Mouse (Mus musculus) liver, embryonic 15.5 days (tissue): Measurements from ENCODE around the gene Hmg20b. TPM values are rescaled to one million over a fixed set of nuclear protein-coding genes. Genes with fewer than 3 reads are reported as not detected.

Experiments
- ATAC-seq: fragments of 200-750 bp; cut with Nextera tagmentation; 2 replicates; pipeline ENCODE4 v1.8.0; 2017; ENCODE audit warnings: moderate number of reproducible peaks, mild to moderate bottlenecking, moderate library complexity; ENCODE audit not compliant: insufficient read depth
- H3K27ac ChIP-seq: fragments of 300-500 bp; sonication (generic); replicated peaks from 2 replicates; pipeline ENCODE4 v1.5.1; 2015; ENCODE audit warnings: mild to moderate bottlenecking, inconsistent platforms
- H3K27me3 ChIP-seq: fragments of 300-500 bp; sonication (generic); 2 replicates; pipeline ENCODE4 v1.6.1; 2015; ENCODE audit warnings: mild to moderate bottlenecking, inconsistent platforms
- H3K36me3 ChIP-seq: fragments of 300-500 bp; sonication (generic); replicated peaks from 2 replicates; pipeline ENCODE4 v1.6.1; 2015; ENCODE audit warnings: moderate library complexity, mild to moderate bottlenecking, inconsistent platforms
- H3K4me1 ChIP-seq: fragments of 300-500 bp; sonication (generic); replicated peaks from 2 replicates; pipeline ENCODE4 v1.6.1; 2015; ENCODE audit warnings: inconsistent platforms
- H3K4me2 ChIP-seq: fragments of 300-500 bp; sonication (generic); 2 replicates; pipeline ENCODE4 v1.6.1; 2015; ENCODE audit warnings: moderate library complexity, mild to moderate bottlenecking, inconsistent platforms
- H3K4me3 ChIP-seq: fragments of 300-500 bp; sonication (generic); replicated peaks from 2 replicates; pipeline ENCODE4 v1.5.1; 2015; ENCODE audit warnings: mild to moderate bottlenecking, inconsistent platforms
- H3K9ac ChIP-seq: fragments of 300-500 bp; sonication (generic); 2 replicates; pipeline ENCODE4 v1.6.1; 2015; ENCODE audit warnings: moderate library complexity, mild to moderate bottlenecking, inconsistent platforms
- H3K9me3 ChIP-seq: fragments of 300-500 bp; sonication (generic); replicated peaks from 2 replicates; pipeline ENCODE4 v1.6.1; 2016; ENCODE audit warnings: inconsistent platforms
- WGBS: fragments of 180-500 bp; shearing (Covaris S2); methylation state at CpG from one replicate; pipeline ENCODE4 v1.1.7; 2015; ENCODE audit warnings: mixed read lengths; ENCODE audit not compliant: insufficient replicate concordance; 5-methylcytosine and 5-hydroxymethylcytosine counted together
- polyA plus RNA-seq: library from polyadenylated mRNA; unstranded; fragments of >200 nt; fragmentation: Nextera tagmentation; extraction: Ambion mirVana; gene quantifications from 2 replicates; pipeline ENCODE4 v1.2.1, GENCODE M21; 2015

Gene Hmg20b
- polyA plus RNA-seq, 1 experiment from 2014 or later: 22.3 TPM

GRCm38 (mm10) chr10:81378553-81379182, 28.4 kb upstream of the Hmg20b start:
- WGBS: under 1% methylated on average over 46 of the region's 46 CpGs
- H3K4me1 ChIP-seq: peaks cover 80% of the 10 kb centered on the region
- peak; percentile 82 for ATAC-seq

GRCm38 (mm10) chr10:81377793-81378552, 27.7 kb upstream of the Hmg20b start, which contains the start of gene Fzr1:
Gene Fzr1, minus strand, starts transcription at chr10:81378516.
- H3K4me1 ChIP-seq: peaks cover 80% of the 10 kb centered on the region
- H3K4me3 ChIP-seq: peak within 1 kb of the TSS; percentile 76
- peak within 1 kb of the TSS; percentile 96 for H3K9ac ChIP-seq
- peak within 1 kb of the TSS; percentile 77 for H3K4me2 ChIP-seq
- no peaks in the 10 kb centered on the region for H3K27me3 ChIP-seq
- peaks cover 35% of the 10 kb centered on the region for H3K36me3 ChIP-seq
- no peaks in the 10 kb centered on the region for H3K9me3 ChIP-seq
- peak within 1 kb of the TSS; percentile 99 for H3K27ac ChIP-seq
- under 1% methylated on average over 56 of the region's 59 CpGs for WGBS
- ATAC-seq: no peak

More at GRCm38 (mm10) chr10:81378553-81379182, 28.4 kb upstream of the Hmg20b start:
- peak overlapping the region; percentile 99 for H3K27ac ChIP-seq
- H3K36me3 ChIP-seq: peaks cover 28% of the 10 kb centered on the region
- H3K4me3 ChIP-seq: peak overlapping the region; percentile 76
- no peaks in the 10 kb centered on the region for H3K27me3 ChIP-seq
- H3K9ac ChIP-seq: peak overlapping the region; percentile 68
- no peaks in the 10 kb centered on the region for H3K9me3 ChIP-seq
- peak overlapping the region; percentile 77 for H3K4me2 ChIP-seq

GRCm38 (mm10) chr10:81377362-81377664, 27.0 kb upstream of the Hmg20b start:
- Histone ChIP-seq H3K9me3 (no peaks in the 10 kb centered on the region), H3K27me3 (no peaks in the 10 kb centered on the region), H3K4me3 (peak overlapping the region; percentile 76), H3K4me1 (peaks cover 77% of the 10 kb centered on the region), H3K9ac (peak overlapping the region; percentile 96), H3K36me3 (peaks cover 41% of the 10 kb centered on the region), H3K4me2 (peak overlapping the region; percentile 74), H3K27ac (peak overlapping the region; percentile 88)
- no peak for ATAC-seq
- WGBS: 44% methylated on average over 2 of the region's 2 CpGs

- peak overlapping the region; percentile 88 for H3K27ac ChIP-seq
- H3K27me3 ChIP-seq: no peaks in the 10 kb centered on the region
- WGBS: 28% methylated on average over 6 of the region's 6 CpGs
- no peaks in the 10 kb centered on the region for H3K9me3 ChIP-seq
- peak; percentile 13; the same call in 1 of the 2 replicates for ATAC-seq
- H3K4me2 ChIP-seq: peak overlapping the region; percentile 74
- peak overlapping the region; percentile 96 for H3K9ac ChIP-seq
- peak overlapping the region; percentile 76 for H3K4me3 ChIP-seq
- H3K36me3 ChIP-seq: peaks cover 47% of the 10 kb centered on the region
- peaks cover 76% of the 10 kb centered on the region for H3K4me1 ChIP-seq
Observed at GRCm38 (mm10) chr10:81376561-81377361, 26.5 kb upstream of the Hmg20b start.

GRCm38 (mm10) chr10:81375322-81375721, 25.0 kb upstream of the Hmg20b start:
- no peaks in the 10 kb centered on the region for H3K27me3 ChIP-seq
- H3K4me1 ChIP-seq: peaks cover 62% of the 10 kb centered on the region
- H3K4me3 ChIP-seq: peak overlapping the region; percentile 76
- no peak for ATAC-seq
- peak overlapping the region; percentile 96; the same call in 1 of the 2 replicates for H3K9ac ChIP-seq
- 89% methylated on average over 10 of the region's 10 CpGs for WGBS
- H3K9me3 ChIP-seq: no peaks in the 10 kb centered on the region
- H3K27ac ChIP-seq: peak overlapping the region; percentile 88
- peak overlapping the region; percentile 74 for H3K4me2 ChIP-seq
- H3K36me3 ChIP-seq: peaks cover 61% of the 10 kb centered on the region

GRCm38 (mm10) chr10:81367207-81367495, 16.9 kb upstream of the Hmg20b start:
- Histone ChIP-seq H3K4me1 (peaks cover 69% of the 10 kb centered on the region), H3K4me3 (no peak overlapping the region), H3K27ac (peak overlapping the region; percentile 96), H3K36me3 (peaks cover 89% of the 10 kb centered on the region), H3K4me2 (no peak overlapping the region), H3K9me3 (no peaks in the 10 kb centered on the region), H3K9ac (no peak overlapping the region), H3K27me3 (no peaks in the 10 kb centered on the region)
- 88% methylated on average over 6 of the region's 6 CpGs for WGBS
- ATAC-seq: no peak

GRCm38 (mm10) chr10:81366477-81367206, 16.4 kb upstream of the Hmg20b start:
- Histone ChIP-seq H3K27me3 (no peaks in the 10 kb centered on the region), H3K36me3 (peaks cover 89% of the 10 kb centered on the region), H3K4me2 (no peak overlapping the region), H3K9ac (no peak overlapping the region), H3K9me3 (no peaks in the 10 kb centered on the region), H3K27ac (peak overlapping the region; percentile 96), H3K4me3 (no peak overlapping the region), H3K4me1 (peaks cover 69% of the 10 kb centered on the region)
- no peak for ATAC-seq
- WGBS: 61% methylated on average over 6 of the region's 6 CpGs

- H3K27ac ChIP-seq: peak within 1 kb of the TSS; percentile 96
- H3K4me2 ChIP-seq: peak within 1 kb of the TSS; percentile 97
- peaks cover 77% of the 10 kb centered on the region for H3K4me1 ChIP-seq
- H3K36me3 ChIP-seq: peaks cover 89% of the 10 kb centered on the region
- ATAC-seq: no peak
- H3K27me3 ChIP-seq: no peaks in the 10 kb centered on the region
- H3K9ac ChIP-seq: no peak within 1 kb of the TSS
- H3K4me3 ChIP-seq: no peak within 1 kb of the TSS
- 26% methylated on average over 12 of the region's 12 CpGs for WGBS
- H3K9me3 ChIP-seq: no peaks in the 10 kb centered on the region
Observed at GRCm38 (mm10) chr10:81365672-81366476, 15.6 kb upstream of the Hmg20b start, which contains the start of gene 4930404N11Rik. Gene 4930404N11Rik, minus strand, starts transcription at chr10:81365816.

- Histone ChIP-seq H3K4me1 (peaks cover 85% of the 10 kb centered on the region), H3K4me2 (peak overlapping the region; percentile 97; the same call in 1 of the 2 replicates)
- 52% methylated on average over 4 of the region's 4 CpGs for WGBS
Observed at GRCm38 (mm10) chr10:81365073-81365472, 14.8 kb upstream of the Hmg20b start.

GRCm38 (mm10) chr10:81364666-81365065, 14.4 kb upstream of the Hmg20b start:
- peak overlapping the region; percentile 97 for H3K4me2 ChIP-seq
- H3K4me1 ChIP-seq: peaks cover 89% of the 10 kb centered on the region
- no peaks in the 10 kb centered on the region for H3K9me3 ChIP-seq
- no peak for ATAC-seq
- H3K4me3 ChIP-seq: no peak overlapping the region
- WGBS: 61% methylated on average over 28 of the region's 28 CpGs
- H3K36me3 ChIP-seq: peaks cover 89% of the 10 kb centered on the region
- H3K27me3 ChIP-seq: no peaks in the 10 kb centered on the region
- no peak overlapping the region for H3K9ac ChIP-seq
- peak overlapping the region; percentile 96 for H3K27ac ChIP-seq

More at GRCm38 (mm10) chr10:81365073-81365472, 14.8 kb upstream of the Hmg20b start:
- peak overlapping the region; percentile 96 for H3K27ac ChIP-seq
- peaks cover 89% of the 10 kb centered on the region for H3K36me3 ChIP-seq
- H3K9me3 ChIP-seq: no peaks in the 10 kb centered on the region
- H3K4me3 ChIP-seq: no peak overlapping the region
- no peak overlapping the region for H3K9ac ChIP-seq
- H3K27me3 ChIP-seq: no peaks in the 10 kb centered on the region
- ATAC-seq: no peak
